Mouse (Mus musculus): Measurements from ENCODE around the gene Lrrc71. TPM values are rescaled to one million over a fixed set of nuclear protein-coding genes. Genes with fewer than 3 reads are reported as not detected.

The Lrrc71 gene
- total and polyA plus RNA-seq, 2 experiments from 2014 or later: 0.12 to 1.5 TPM

GRCm38 (mm10) chr3:87767764-87768163 is 19.3 kb upstream of the Lrrc71 start:
- H3K4me3 ChIP-seq (ENCODE audit: low read depth, low read length): peak overlapping the region; percentile 45
- WGBS: 54% methylated on average over 8 of the region's 8 CpGs
- H3K27me3 ChIP-seq (ENCODE audit: control insufficient read depth, insufficient read depth, low read length): peaks cover 25% of the 10 kb centered on the region
- peaks cover 21% of the 10 kb centered on the region for H3K4me1 ChIP-seq (ENCODE audit: control insufficient read depth, insufficient read depth)
- H3K9me3 ChIP-seq (replicated peaks; ENCODE audit: control insufficient read depth, low read length): no peaks in the 10 kb centered on the region
- H3K9ac ChIP-seq (replicated peaks; ENCODE audit: low read depth, low read length): peak overlapping the region; percentile 52
- ATAC-seq (ENCODE audit: insufficient read depth, low read depth): no peak
- no peak for DNase-seq (ENCODE audit: low spot score)
- H3K27ac ChIP-seq (ENCODE audit: low read depth): peak overlapping the region; percentile 87
- TF ChIP-seq CTCF (IDR thresholded peaks at IDR 0.05; ENCODE audit: low read depth): no peak
- TF ChIP-seq EP300 (IDR thresholded peaks at IDR 0.05; ENCODE audit: low read depth): no peak
- H3K4me2 ChIP-seq (ENCODE audit: low read depth, low read length): peak overlapping the region; percentile 61
- H3K36me3 ChIP-seq (replicated peaks; ENCODE audit: control insufficient read depth, insufficient read depth, low read length): no peaks in the 10 kb centered on the region

- Histone ChIP-seq H3K36me3 (replicated peaks; ENCODE audit: control insufficient read depth, insufficient read depth, low read length) (no peaks in the 10 kb centered on the region), H3K27me3 (ENCODE audit: control insufficient read depth, insufficient read depth, low read length) (peaks cover 16% of the 10 kb centered on the region; the same call in 1 of the 2 replicates), H3K4me3 (ENCODE audit: low read depth, low read length) (no peak overlapping the region), H3K4me1 (ENCODE audit: control insufficient read depth, insufficient read depth) (peaks cover 21% of the 10 kb centered on the region), H3K9me3 (replicated peaks; ENCODE audit: control insufficient read depth, low read length) (no peaks in the 10 kb centered on the region), H3K27ac (ENCODE audit: low read depth) (peak overlapping the region; percentile 87), H3K4me2 (ENCODE audit: low read depth, low read length) (peak overlapping the region; percentile 57), H3K9ac (replicated peaks; ENCODE audit: low read depth, low read length) (no peak overlapping the region)
- no peak for TF ChIP-seq EP300 (IDR thresholded peaks at IDR 0.05; ENCODE audit: low read depth)
- no peak for TF ChIP-seq CTCF (IDR thresholded peaks at IDR 0.05; ENCODE audit: low read depth)
- 75% methylated on average over 3 of the region's 3 CpGs for WGBS
- ATAC-seq (ENCODE audit: insufficient read depth, low read depth) (no peak), DNase-seq (ENCODE audit: low spot score) (no peak)
Measured at GRCm38 (mm10) chr3:87766284-87766667, 17.9 kb upstream of the Lrrc71 start.

- WGBS: 46% methylated on average over 5 of the region's 5 CpGs
- Histone ChIP-seq H3K27me3 (ENCODE audit: control insufficient read depth, insufficient read depth, low read length) (peaks cover 16% of the 10 kb centered on the region; the same call in 1 of the 2 replicates), H3K4me2 (ENCODE audit: low read depth, low read length) (peak overlapping the region; percentile 57), H3K36me3 (replicated peaks; ENCODE audit: control insufficient read depth, insufficient read depth, low read length) (no peaks in the 10 kb centered on the region), H3K4me1 (ENCODE audit: control insufficient read depth, insufficient read depth) (peaks cover 21% of the 10 kb centered on the region), H3K9me3 (replicated peaks; ENCODE audit: control insufficient read depth, low read length) (no peaks in the 10 kb centered on the region), H3K9ac (replicated peaks; ENCODE audit: low read depth, low read length) (no peak overlapping the region), H3K27ac (ENCODE audit: low read depth) (peak overlapping the region; percentile 87), H3K4me3 (ENCODE audit: low read depth, low read length) (no peak overlapping the region)
- TF ChIP-seq CTCF (IDR thresholded peaks at IDR 0.05; ENCODE audit: low read depth) (no peak), EP300 (IDR thresholded peaks at IDR 0.05; ENCODE audit: low read depth) (no peak)
- ATAC-seq (ENCODE audit: insufficient read depth, low read depth): no peak
- DNase-seq (ENCODE audit: low spot score): no peak
Measured at GRCm38 (mm10) chr3:87765631-87766283, 17.3 kb upstream of the Lrrc71 start.

GRCm38 (mm10) chr3:87765091-87765490 is 16.7 kb upstream of the Lrrc71 start:
- DNase-seq (ENCODE audit: low spot score) (no peak), ATAC-seq (ENCODE audit: insufficient read depth, low read depth) (peak; percentile 34)
- Histone ChIP-seq H3K27ac (ENCODE audit: low read depth) (peak overlapping the region; percentile 87), H3K4me2 (ENCODE audit: low read depth, low read length) (peak overlapping the region; percentile 57), H3K9me3 (replicated peaks; ENCODE audit: control insufficient read depth, low read length) (no peaks in the 10 kb centered on the region), H3K9ac (replicated peaks; ENCODE audit: low read depth, low read length) (no peak overlapping the region), H3K36me3 (replicated peaks; ENCODE audit: control insufficient read depth, insufficient read depth, low read length) (no peaks in the 10 kb centered on the region), H3K4me1 (ENCODE audit: control insufficient read depth, insufficient read depth) (peaks cover 21% of the 10 kb centered on the region), H3K4me3 (ENCODE audit: low read depth, low read length) (peak overlapping the region; percentile 3; the same call in 1 of the 2 replicates), H3K27me3 (ENCODE audit: control insufficient read depth, insufficient read depth, low read length) (peaks cover 11% of the 10 kb centered on the region; the same call in 1 of the 2 replicates)
- no peak for TF ChIP-seq EP300 (IDR thresholded peaks at IDR 0.05; ENCODE audit: low read depth)
- TF ChIP-seq CTCF (IDR thresholded peaks at IDR 0.05; ENCODE audit: low read depth): no peak
- 29% methylated on average over 10 of the region's 10 CpGs for WGBS

GRCm38 (mm10) chr3:87764506-87764905 is 16.1 kb upstream of the Lrrc71 start:
- H3K36me3 ChIP-seq (replicated peaks; ENCODE audit: control insufficient read depth, insufficient read depth, low read length): no peaks in the 10 kb centered on the region
- ATAC-seq (ENCODE audit: insufficient read depth, low read depth) (no peak), DNase-seq (ENCODE audit: low spot score) (no peak)
- H3K4me3 ChIP-seq (ENCODE audit: low read depth, low read length): peak overlapping the region; percentile 31
- H3K27ac ChIP-seq (ENCODE audit: low read depth): peak overlapping the region; percentile 87
- peaks cover 7% of the 10 kb centered on the region; the same call in 1 of the 2 replicates for H3K27me3 ChIP-seq (ENCODE audit: control insufficient read depth, insufficient read depth, low read length)
- no peaks in the 10 kb centered on the region for H3K9me3 ChIP-seq (replicated peaks; ENCODE audit: control insufficient read depth, low read length)
- peak overlapping the region; percentile 57 for H3K4me2 ChIP-seq (ENCODE audit: low read depth, low read length)
- H3K9ac ChIP-seq (replicated peaks; ENCODE audit: low read depth, low read length): 0 out of 2 replicates have a peak overlapping the region, but pooled peaks have one; percentile 6
- TF ChIP-seq CTCF (IDR thresholded peaks at IDR 0.05; ENCODE audit: low read depth) (no peak), EP300 (IDR thresholded peaks at IDR 0.05; ENCODE audit: low read depth) (no peak)
- WGBS: 23% methylated on average over 10 of the region's 10 CpGs
- peaks cover 21% of the 10 kb centered on the region for H3K4me1 ChIP-seq (ENCODE audit: control insufficient read depth, insufficient read depth)
